Mouse (Mus musculus) erythroblast, embryonic 14.5 days (primary cell): ENCODE data around the gene Cib4. TPM values are rescaled to one million over a fixed set of nuclear protein-coding genes. Genes with fewer than 3 reads are reported as not detected.

Source experiments
- H3K27me3 ChIP-seq: 2 replicates; pipeline ENCODE4 v1.6.1; 2012; ENCODE audit warnings: inconsistent platforms; ENCODE audit not compliant: control insufficient read depth
- H3K36me3 ChIP-seq: 2 replicates; pipeline ENCODE4 v1.6.1; 2012; ENCODE audit warnings: mild to moderate bottlenecking, inconsistent platforms; ENCODE audit not compliant: control insufficient read depth
- H3K4me1 ChIP-seq: 2 replicates; pipeline ENCODE4 v1.6.1; 2012; ENCODE audit warnings: inconsistent platforms; ENCODE audit not compliant: control insufficient read depth
- H3K4me3 ChIP-seq: replicated peaks from 2 replicates; pipeline ENCODE3; 2012; ENCODE audit warnings: moderate library complexity, mild to moderate bottlenecking, inconsistent platforms
- H3K9me3 ChIP-seq: 2 replicates; pipeline ENCODE4 v1.6.1; 2012; ENCODE audit warnings: low read length, inconsistent platforms, mixed read lengths; ENCODE audit not compliant: control insufficient read depth
- GATA1 ChIP-seq: IDR thresholded peaks from 2 replicates; pipeline ENCODE4 v1.6.1; 2012; ENCODE audit warnings: low read length, inconsistent platforms, mixed read lengths
- TAL1 ChIP-seq: IDR thresholded peaks from 3 replicates; pipeline ENCODE4 v1.6.1; 2012; ENCODE audit warnings: low read length, inconsistent platforms, mixed read lengths
- polyA plus RNA-seq: library from polyadenylated mRNA; stranded (reverse); fragments of >175 nt; gene quantifications from 2 replicates; pipeline ENCODE4 v1.2.3, GENCODE M21; 2012

Cib4 gene
- polyA plus RNA-seq, 1 experiment: not detected

- Histone ChIP-seq H3K9me3 (no peaks in the 10 kb centered on the region), H3K4me3 (no peak overlapping the region), H3K36me3 (no peaks in the 10 kb centered on the region), H3K27me3 (peaks cover 65% of the 10 kb centered on the region), H3K4me1 (no peaks in the 10 kb centered on the region)
- TF ChIP-seq GATA1 (no peak), TAL1 (no peak)
Observed at GRCm38 (mm10) chr5:30589069-30589468, 43.4 kb upstream of the Cib4 start.

- no peak overlapping the region for H3K4me3 ChIP-seq
- H3K4me1 ChIP-seq: no peaks in the 10 kb centered on the region
- H3K36me3 ChIP-seq: no peaks in the 10 kb centered on the region
- TF ChIP-seq TAL1 (no peak), GATA1 (no peak)
- H3K9me3 ChIP-seq: no peaks in the 10 kb centered on the region
- peaks cover 69% of the 10 kb centered on the region for H3K27me3 ChIP-seq
Observed at GRCm38 (mm10) chr5:30588301-30588968, 42.8 kb upstream of the Cib4 start.

DNA sequence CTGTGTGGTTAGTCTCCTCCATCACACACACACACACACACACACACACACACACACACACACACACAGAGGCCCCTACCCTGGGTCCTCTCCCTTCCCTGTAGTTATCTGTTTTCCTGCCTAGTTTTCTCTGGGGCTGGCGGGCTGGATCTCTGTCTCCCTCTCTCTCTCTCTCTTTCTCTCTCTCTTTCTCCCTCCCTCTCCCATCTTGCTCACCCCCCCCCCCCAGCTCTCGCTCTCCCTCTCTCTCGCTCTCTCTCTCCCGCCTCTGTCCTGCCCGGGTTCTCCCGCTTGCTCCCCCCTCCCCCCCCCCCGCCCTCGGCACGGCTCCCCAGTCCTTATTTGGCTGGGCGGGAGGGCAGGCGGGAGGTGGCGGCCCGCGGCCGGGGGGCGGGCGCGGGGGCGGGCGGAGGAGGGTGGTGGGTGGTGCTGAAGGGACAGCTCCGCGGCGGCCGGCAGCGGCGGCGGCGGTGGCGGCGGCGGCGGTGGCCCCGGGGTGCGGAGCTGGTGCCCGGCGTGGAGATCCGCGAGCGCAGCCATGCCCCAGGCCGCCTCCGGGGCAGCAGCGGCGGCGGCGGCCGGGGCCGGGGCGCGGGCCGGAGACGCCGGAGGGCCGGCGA lies 42.2 kb upstream of the Cib4 start, which contains the start of gene Kcnk3:
Gene Kcnk3, plus strand, starts transcription at position 490 of the 620 bp plus-strand sequence.
- no peaks in the 10 kb centered on the region for H3K4me1 ChIP-seq
- no peaks in the 10 kb centered on the region for H3K9me3 ChIP-seq
- TF ChIP-seq GATA1 (no peak), TAL1 (no peak)
- H3K36me3 ChIP-seq: no peaks in the 10 kb centered on the region
- no peak within 1 kb of the TSS for H3K4me3 ChIP-seq
- H3K27me3 ChIP-seq: peaks cover 69% of the 10 kb centered on the region

DNA sequence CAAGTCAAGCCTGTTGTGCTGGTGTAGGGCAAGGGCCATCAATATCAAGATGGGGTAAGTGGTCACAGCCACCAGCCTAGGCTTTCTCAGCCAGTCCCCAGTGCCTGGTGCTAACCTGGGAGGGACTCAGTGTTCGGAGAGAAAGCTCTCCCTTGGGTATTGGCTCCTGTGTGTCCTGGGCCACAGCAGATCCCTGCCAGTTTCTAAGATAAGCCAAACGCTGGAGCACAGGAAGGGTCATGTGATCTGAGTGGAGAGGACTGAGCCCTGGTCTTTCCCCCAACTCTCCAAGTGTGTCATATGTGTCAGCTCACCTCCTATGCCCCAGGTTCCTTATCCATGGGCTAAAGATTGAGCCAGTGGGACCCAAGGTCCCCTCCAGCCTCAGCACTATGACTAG lies 41.5 kb upstream of the Cib4 start:
- Histone ChIP-seq H3K4me3 (no peak overlapping the region), H3K36me3 (no peaks in the 10 kb centered on the region), H3K4me1 (no peaks in the 10 kb centered on the region), H3K27me3 (peaks cover 69% of the 10 kb centered on the region), H3K9me3 (no peaks in the 10 kb centered on the region)
- no peak for TF ChIP-seq TAL1
- TF ChIP-seq GATA1: no peak

DNA sequence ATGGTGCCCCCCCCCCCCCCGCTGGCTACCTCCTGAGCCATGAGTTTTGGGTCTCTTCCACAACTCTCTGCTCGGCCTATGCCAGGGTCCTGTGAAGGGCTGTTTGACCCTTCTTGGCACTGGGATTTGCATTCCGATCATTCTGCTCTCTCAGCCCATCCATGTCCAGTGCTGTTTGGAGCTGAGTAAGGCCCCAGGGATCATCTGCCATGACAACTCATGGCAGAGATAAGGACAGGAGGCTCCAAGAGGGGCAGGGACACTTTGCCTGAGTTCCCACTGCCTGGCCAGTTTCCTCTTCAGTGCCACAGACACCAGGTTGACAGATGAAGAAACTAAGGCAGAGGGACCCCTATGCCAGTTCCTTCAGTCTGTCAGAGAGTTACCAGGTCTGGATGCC lies 41.0 kb upstream of the Cib4 start:
- Histone ChIP-seq H3K4me3 (no peak overlapping the region), H3K27me3 (peaks cover 69% of the 10 kb centered on the region), H3K4me1 (no peaks in the 10 kb centered on the region), H3K36me3 (no peaks in the 10 kb centered on the region), H3K9me3 (no peaks in the 10 kb centered on the region)
- TF ChIP-seq TAL1 (no peak), GATA1 (no peak)

DNA sequence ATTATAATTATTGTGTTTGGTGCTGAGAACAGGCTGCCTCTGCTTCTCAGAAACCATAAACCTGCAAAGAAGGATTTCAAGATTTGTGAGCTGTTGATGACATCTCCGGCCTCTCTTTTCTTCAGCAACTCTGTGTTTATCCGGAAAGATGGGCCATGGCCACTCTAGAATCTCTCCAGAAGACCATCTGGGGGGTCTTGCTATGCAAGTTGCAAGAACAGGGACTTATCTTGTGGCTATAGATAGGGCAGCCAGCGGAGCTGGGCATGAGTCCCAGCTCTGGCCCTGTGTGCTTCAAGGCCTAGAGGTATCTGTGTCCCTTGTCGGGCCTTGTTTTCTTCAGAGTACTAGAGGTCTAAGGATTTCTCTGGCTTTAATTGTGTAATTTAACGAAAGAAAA lies 36.4 kb upstream of the Cib4 start:
- Histone ChIP-seq H3K4me3 (no peak overlapping the region), H3K36me3 (no peaks in the 10 kb centered on the region), H3K4me1 (no peaks in the 10 kb centered on the region), H3K27me3 (peaks cover 25% of the 10 kb centered on the region), H3K9me3 (no peaks in the 10 kb centered on the region)
- TF ChIP-seq GATA1 (no peak), TAL1 (no peak)

DNA sequence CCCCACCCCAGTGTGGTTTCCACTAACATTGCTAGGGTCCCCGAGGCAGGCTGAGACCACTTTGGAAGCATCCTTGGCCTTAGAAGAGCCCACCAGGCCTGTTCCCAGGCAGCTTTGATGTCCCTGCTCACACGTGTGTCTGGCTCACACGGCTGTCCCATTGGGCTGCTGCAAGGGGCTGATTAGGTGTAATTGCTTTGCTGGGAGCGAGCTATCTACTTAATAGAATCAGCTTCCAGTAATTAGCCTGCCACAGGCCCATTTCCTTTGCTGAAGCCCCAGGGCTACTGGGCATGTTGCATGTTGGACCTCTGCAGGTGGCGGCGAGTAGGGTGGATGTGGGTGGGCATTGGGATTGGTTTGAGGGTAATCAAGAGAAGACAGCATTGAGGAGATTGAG lies 35.1 kb upstream of the Cib4 start:
- Histone ChIP-seq H3K36me3 (no peaks in the 10 kb centered on the region), H3K9me3 (no peaks in the 10 kb centered on the region), H3K4me3 (no peak overlapping the region), H3K27me3 (peaks cover 12% of the 10 kb centered on the region), H3K4me1 (peaks cover 10% of the 10 kb centered on the region)
- TF ChIP-seq TAL1 (no peak), GATA1 (no peak)

GRCm38 (mm10) chr5:30578445-30579080 lies 32.9 kb upstream of the Cib4 start:
- TF ChIP-seq TAL1 (no peak), GATA1 (no peak)
- H3K27me3 ChIP-seq: no peaks in the 10 kb centered on the region; the same call in 1 of the 2 replicates
- H3K4me3 ChIP-seq: no peak overlapping the region
- H3K36me3 ChIP-seq: no peaks in the 10 kb centered on the region
- H3K4me1 ChIP-seq: peaks cover 10% of the 10 kb centered on the region
- H3K9me3 ChIP-seq: no peaks in the 10 kb centered on the region

DNA sequence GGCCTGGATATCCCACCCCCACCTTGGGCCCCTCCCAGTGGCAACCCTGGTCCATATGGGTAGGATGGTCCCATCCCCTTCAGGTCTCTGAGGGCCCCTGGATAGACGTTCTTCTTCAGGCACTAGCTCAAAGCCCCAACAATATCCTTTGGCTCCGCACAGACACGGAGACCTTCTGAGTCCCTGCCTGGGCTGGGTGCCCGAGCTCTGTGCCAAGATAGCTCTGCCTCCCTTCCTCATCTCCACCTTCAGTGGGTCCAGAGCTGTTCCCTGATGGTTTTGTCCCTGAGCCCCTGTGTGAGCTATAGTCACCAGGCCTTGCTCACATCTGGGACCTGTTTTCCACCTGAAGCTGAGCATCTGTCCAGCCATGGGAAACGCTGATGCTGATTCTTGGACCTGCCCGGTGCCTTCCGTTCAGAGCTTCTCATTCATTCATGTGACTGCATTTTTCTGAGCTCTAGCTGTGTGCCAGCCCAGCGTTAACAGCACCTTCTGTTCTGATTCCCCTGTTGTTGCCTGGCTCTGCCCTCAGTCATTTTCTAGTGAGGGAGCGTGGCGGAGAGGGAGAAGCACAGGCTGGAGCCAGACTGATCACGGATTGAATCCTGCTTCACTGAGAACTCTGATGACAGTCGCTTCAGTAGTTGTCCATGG lies 32.1 kb upstream of the Cib4 start:
- Histone ChIP-seq H3K27me3 (no peaks in the 10 kb centered on the region; the same call in 1 of the 2 replicates), H3K36me3 (no peaks in the 10 kb centered on the region)
- TF ChIP-seq TAL1: no peak
- no peak for TF ChIP-seq GATA1

More for the DNA sequence above, 32.1 kb upstream of the Cib4 start:
- Histone ChIP-seq H3K9me3 (no peaks in the 10 kb centered on the region), H3K4me3 (no peak overlapping the region), H3K4me1 (peaks cover 10% of the 10 kb centered on the region)
